Mouse (Mus musculus): ENCODE measurements at regions not wholly inside any gene's neighbourhood (a gene's known extent, or its start where the extent isn't known, plus 50 kb on each side); places are given as distances from the start of the nearest gene placed in this dataset.

DNA sequence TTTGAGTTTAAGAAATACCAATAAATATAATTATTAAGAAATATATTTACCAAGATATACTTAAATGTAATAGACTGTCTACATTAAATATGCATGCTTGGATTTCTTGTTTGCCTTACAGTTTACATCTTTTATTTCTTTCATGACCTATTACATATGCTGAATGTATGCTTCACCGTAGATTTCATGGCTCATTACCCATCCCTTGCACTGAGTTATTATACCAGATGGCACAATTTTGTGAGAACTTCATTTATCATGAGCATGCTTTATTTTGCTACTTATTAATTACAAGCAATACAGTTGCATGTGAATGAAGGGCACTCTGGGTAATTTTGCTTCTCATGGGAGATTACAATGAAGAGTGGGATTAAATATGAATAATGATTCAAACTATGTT, 856.0 kb upstream of the Nectin3 start:
- Histone ChIP-seq H3K4me1 (ENCODE audit: control insufficient read depth, insufficient read depth, low read length) (no peaks in the 10 kb centered on the region), H3K4me2 (ENCODE audit: low read depth, low read length) (no peak overlapping the region), H3K9ac (replicated peaks; ENCODE audit: low read length) (no peak overlapping the region), H3K9me3 (replicated peaks; ENCODE audit: control insufficient read depth, low read length) (no peaks in the 10 kb centered on the region), H3K27ac (replicated peaks; ENCODE audit: low read depth, low read length) (no peak overlapping the region), H3K27me3 (ENCODE audit: control insufficient read depth, insufficient read depth, low read length) (no peaks in the 10 kb centered on the region), H3K4me3 (ENCODE audit: low read depth, low read length) (no peak overlapping the region), H3K36me3 (replicated peaks; ENCODE audit: control insufficient read depth, insufficient read depth, low read depth, low read length) (no peaks in the 10 kb centered on the region)
- DNase-seq (ENCODE audit: low spot score) (no peak), ATAC-seq (replicated peaks; ENCODE audit: insufficient number of reproducible peaks, low FRiP score, low TSS enrichment, low read depth) (no peak)
- WGBS = 86% methylated on average over 1 of the region's 1 CpGs

DNA sequence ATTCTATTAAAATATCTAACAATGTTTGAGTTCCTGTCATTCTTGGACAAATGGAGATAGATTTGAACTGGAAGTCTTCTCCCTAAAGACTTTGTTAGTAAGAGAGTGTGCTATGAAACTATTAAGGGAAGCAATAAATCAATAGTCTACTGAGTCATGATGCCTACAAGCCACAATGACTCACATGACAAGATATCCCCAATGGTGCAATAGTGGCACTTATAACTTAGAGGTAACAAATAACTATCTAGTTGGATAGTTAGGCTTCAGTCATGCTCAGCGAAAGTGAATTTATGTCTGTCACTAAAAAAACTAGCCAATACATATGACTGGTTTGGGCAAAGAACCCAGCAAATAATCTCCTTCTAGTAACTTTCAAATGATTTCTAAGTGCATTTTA, 889.1 kb upstream of the Dppa4 start:
- 71% methylated on average over 1 of the region's 1 CpGs for WGBS
- Histone ChIP-seq H3K4me2 (ENCODE audit: low read depth, low read length) (no peak overlapping the region), H3K4me1 (ENCODE audit: control insufficient read depth, insufficient read depth, low read length) (no peaks in the 10 kb centered on the region), H3K9me3 (replicated peaks; ENCODE audit: control insufficient read depth, low read length) (no peaks in the 10 kb centered on the region), H3K27me3 (ENCODE audit: control insufficient read depth, insufficient read depth, low read length) (no peaks in the 10 kb centered on the region), H3K9ac (replicated peaks; ENCODE audit: low read length) (no peak overlapping the region), H3K4me3 (ENCODE audit: low read depth, low read length) (no peak overlapping the region), H3K27ac (replicated peaks; ENCODE audit: low read depth, low read length) (no peak overlapping the region), H3K36me3 (replicated peaks; ENCODE audit: control insufficient read depth, insufficient read depth, low read depth, low read length) (no peaks in the 10 kb centered on the region)
- no peak for DNase-seq (ENCODE audit: low spot score)
- ATAC-seq (replicated peaks; ENCODE audit: insufficient number of reproducible peaks, low FRiP score, low TSS enrichment, low read depth) = no peak

DNA sequence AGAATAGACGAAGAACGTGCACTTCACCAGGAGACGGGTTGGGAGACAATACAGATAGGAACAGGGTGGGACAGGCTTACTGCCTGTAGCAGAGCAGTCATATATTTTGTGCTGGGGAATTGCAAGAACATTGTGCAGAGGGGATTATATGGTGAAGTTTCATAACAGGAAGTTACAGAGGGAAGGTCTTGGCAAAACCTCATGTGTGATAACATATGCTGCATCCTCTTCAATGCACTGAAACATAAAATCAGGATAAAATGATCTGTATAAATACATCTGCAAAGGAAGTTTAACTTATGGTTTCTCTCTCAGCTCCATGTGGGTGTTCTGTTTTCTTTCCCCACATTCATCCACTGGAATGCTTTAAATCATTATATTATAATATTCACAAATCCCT, 876.5 kb upstream of the Dppa4 start:
- H3K36me3 ChIP-seq (replicated peaks; ENCODE audit: control insufficient read depth, insufficient read depth, low read depth, low read length) = no peaks in the 10 kb centered on the region
- no peak overlapping the region for H3K4me3 ChIP-seq (ENCODE audit: low read depth, low read length)
- WGBS = 90% methylated on average over 3 of the region's 3 CpGs
- H3K4me2 ChIP-seq (ENCODE audit: low read depth, low read length) = no peak overlapping the region
- ATAC-seq (replicated peaks; ENCODE audit: insufficient number of reproducible peaks, low FRiP score, low TSS enrichment, low read depth) (no peak), DNase-seq (ENCODE audit: low spot score) (no peak)
- no peak overlapping the region for H3K27ac ChIP-seq (replicated peaks; ENCODE audit: low read depth, low read length)
- no peaks in the 10 kb centered on the region for H3K9me3 ChIP-seq (replicated peaks; ENCODE audit: control insufficient read depth, low read length)
- no peak overlapping the region for H3K9ac ChIP-seq (replicated peaks; ENCODE audit: low read length)
- H3K4me1 ChIP-seq (ENCODE audit: control insufficient read depth, insufficient read depth, low read length) = no peaks in the 10 kb centered on the region
- H3K27me3 ChIP-seq (ENCODE audit: control insufficient read depth, insufficient read depth, low read length) = no peaks in the 10 kb centered on the region

DNA sequence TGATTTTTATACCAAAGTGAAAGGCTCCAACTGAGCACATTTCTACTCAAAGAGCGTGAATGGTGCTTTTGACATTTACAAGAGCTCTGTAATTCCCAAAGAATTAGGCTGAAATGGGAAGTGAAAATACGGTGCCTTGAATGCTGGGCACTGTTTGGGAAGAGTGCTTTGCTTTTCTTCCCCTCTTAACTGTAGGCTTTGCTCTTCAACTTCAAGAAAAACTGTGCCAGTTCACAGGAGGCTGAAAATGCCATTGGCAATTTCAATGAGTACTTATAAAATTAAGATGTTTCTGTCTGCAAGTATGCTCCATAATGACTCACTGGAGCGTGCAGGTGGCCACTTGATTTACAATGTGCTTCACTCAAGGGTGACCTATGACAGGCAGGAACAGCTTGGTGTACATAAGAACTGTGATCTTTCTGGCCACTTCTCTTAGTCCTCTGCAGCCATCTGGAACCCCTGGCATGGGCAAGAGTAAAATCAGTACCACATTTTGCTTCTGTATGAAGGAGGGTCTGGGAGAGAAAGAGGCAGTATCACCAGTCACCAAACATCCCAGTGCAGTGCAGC, 864.8 kb upstream of the Dppa4 start:
- H3K36me3 ChIP-seq (replicated peaks; ENCODE audit: control insufficient read depth, insufficient read depth, low read depth, low read length) = no peaks in the 10 kb centered on the region
- H3K27me3 ChIP-seq (ENCODE audit: control insufficient read depth, insufficient read depth, low read length) = no peaks in the 10 kb centered on the region
- WGBS = 70% methylated on average over 3 of the region's 3 CpGs
- H3K4me2 ChIP-seq (ENCODE audit: low read depth, low read length) = no peak overlapping the region
- H3K4me3 ChIP-seq (ENCODE audit: low read depth, low read length) = no peak overlapping the region
- no peaks in the 10 kb centered on the region for H3K4me1 ChIP-seq (ENCODE audit: control insufficient read depth, insufficient read depth, low read length)
- peak; percentile 2 for DNase-seq (ENCODE audit: low spot score)
- ATAC-seq (replicated peaks; ENCODE audit: insufficient number of reproducible peaks, low FRiP score, low TSS enrichment, low read depth) = no peak
- H3K9ac ChIP-seq (replicated peaks; ENCODE audit: low read length) = no peak overlapping the region
- H3K9me3 ChIP-seq (replicated peaks; ENCODE audit: control insufficient read depth, low read length) = no peaks in the 10 kb centered on the region
- H3K27ac ChIP-seq (replicated peaks; ENCODE audit: low read depth, low read length) = no peak overlapping the region

DNA sequence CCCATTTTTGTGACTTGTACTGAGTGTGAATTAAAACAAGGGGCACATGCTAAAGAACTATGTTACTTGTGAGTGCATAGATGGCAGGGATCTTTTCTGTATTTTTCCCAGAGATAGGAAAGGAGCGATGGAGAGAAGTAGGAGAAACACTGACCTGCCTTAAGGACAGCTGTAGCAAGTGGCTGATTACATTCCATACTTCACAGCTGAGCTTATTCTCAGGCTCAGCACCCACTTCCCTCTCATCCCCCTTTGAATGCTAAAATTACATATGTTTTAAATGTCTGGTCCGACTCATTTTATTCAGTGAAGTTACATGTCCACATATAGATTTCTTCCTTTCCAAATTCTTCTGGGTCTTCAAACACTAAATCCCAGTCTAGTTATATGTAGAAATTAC, 838.5 kb upstream of the Dppa4 start:
- H3K36me3 ChIP-seq (replicated peaks; ENCODE audit: control insufficient read depth, insufficient read depth, low read depth, low read length) = no peaks in the 10 kb centered on the region
- no peak overlapping the region for H3K4me2 ChIP-seq (ENCODE audit: low read depth, low read length)
- no peaks in the 10 kb centered on the region for H3K27me3 ChIP-seq (ENCODE audit: control insufficient read depth, insufficient read depth, low read length)
- H3K9me3 ChIP-seq (replicated peaks; ENCODE audit: control insufficient read depth, low read length) = no peaks in the 10 kb centered on the region
- 90% methylated on average over 2 of the region's 2 CpGs for WGBS
- no peak for ATAC-seq (replicated peaks; ENCODE audit: insufficient number of reproducible peaks, low FRiP score, low TSS enrichment, low read depth)
- no peaks in the 10 kb centered on the region for H3K4me1 ChIP-seq (ENCODE audit: control insufficient read depth, insufficient read depth, low read length)
- H3K9ac ChIP-seq (replicated peaks; ENCODE audit: low read length) = no peak overlapping the region
- DNase-seq (ENCODE audit: low spot score) = no peak
- no peak overlapping the region for H3K4me3 ChIP-seq (ENCODE audit: low read depth, low read length)
- H3K27ac ChIP-seq (replicated peaks; ENCODE audit: low read depth, low read length) = no peak overlapping the region

DNA sequence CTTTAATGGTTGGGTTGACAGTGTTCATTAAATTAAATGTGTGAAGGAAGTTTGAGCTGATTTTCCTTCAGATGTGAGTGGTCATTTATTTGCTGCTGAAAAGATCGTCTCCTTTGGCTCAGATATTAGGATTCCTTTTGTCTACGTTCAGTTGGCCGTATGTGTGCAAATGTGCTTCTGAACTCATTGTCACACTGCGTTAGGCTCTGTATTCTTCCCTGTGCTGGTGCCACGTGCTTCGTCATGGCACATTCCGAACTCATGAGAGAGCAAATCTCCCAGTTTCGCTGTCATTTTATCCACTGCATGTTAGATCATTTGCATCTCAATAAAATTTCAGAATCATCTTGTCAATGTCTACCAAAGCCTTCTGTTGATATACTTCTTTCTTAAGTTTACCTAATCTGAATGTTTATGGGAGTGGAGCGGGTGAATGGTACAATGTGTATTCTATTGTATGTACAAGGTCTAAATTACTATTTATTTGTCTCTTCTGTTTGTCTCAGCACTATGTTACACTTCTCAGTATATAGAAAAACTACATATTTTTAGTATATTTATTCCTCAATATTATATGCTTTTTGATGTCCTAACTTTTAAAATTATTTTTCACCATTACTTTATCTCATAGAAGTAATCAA, 808.0 kb upstream of the Dppa4 start:
- Histone ChIP-seq H3K9ac (replicated peaks; ENCODE audit: low read length) (no peak overlapping the region), H3K4me1 (ENCODE audit: control insufficient read depth, insufficient read depth, low read length) (no peaks in the 10 kb centered on the region), H3K9me3 (replicated peaks; ENCODE audit: control insufficient read depth, low read length) (no peaks in the 10 kb centered on the region), H3K27me3 (ENCODE audit: control insufficient read depth, insufficient read depth, low read length) (no peaks in the 10 kb centered on the region), H3K27ac (replicated peaks; ENCODE audit: low read depth, low read length) (no peak overlapping the region), H3K4me2 (ENCODE audit: low read depth, low read length) (no peak overlapping the region), H3K4me3 (ENCODE audit: low read depth, low read length) (no peak overlapping the region), H3K36me3 (replicated peaks; ENCODE audit: control insufficient read depth, insufficient read depth, low read depth, low read length) (no peaks in the 10 kb centered on the region)
- 75% methylated on average over 9 of the region's 9 CpGs for WGBS
- ATAC-seq (replicated peaks; ENCODE audit: insufficient number of reproducible peaks, low FRiP score, low TSS enrichment, low read depth) (no peak), DNase-seq (ENCODE audit: low spot score) (no peak)

DNA sequence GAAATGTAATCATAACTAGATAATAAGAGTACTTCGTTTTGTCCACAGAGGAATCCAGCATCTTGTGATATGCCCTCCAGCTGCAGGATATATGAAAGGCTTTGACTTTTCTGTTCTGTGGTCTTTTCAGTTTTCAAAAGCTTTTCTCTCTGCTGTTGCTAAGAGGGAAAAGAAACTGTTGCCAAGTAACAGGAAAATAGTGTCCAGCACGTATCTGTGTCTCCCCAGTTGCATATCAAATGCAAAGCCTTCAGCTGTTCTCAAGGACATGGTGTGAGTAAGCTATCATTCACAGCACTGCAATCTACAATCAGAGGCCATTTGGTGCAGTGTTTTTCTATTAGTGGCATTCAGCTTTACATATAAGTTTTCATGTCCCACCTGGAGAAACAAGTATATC, 801.5 kb upstream of the Dppa4 start:
- no peaks in the 10 kb centered on the region for H3K36me3 ChIP-seq (replicated peaks; ENCODE audit: control insufficient read depth, insufficient read depth, low read depth, low read length)
- no peak for DNase-seq (ENCODE audit: low spot score)
- H3K9me3 ChIP-seq (replicated peaks; ENCODE audit: control insufficient read depth, low read length) = no peaks in the 10 kb centered on the region
- H3K4me3 ChIP-seq (ENCODE audit: low read depth, low read length) = no peak overlapping the region
- WGBS = 43% methylated on average over 2 of the region's 2 CpGs
- no peak for ATAC-seq (replicated peaks; ENCODE audit: insufficient number of reproducible peaks, low FRiP score, low TSS enrichment, low read depth)
- no peak overlapping the region for H3K4me2 ChIP-seq (ENCODE audit: low read depth, low read length)
- H3K27ac ChIP-seq (replicated peaks; ENCODE audit: low read depth, low read length) = no peak overlapping the region
- H3K4me1 ChIP-seq (ENCODE audit: control insufficient read depth, insufficient read depth, low read length) = no peaks in the 10 kb centered on the region
- H3K27me3 ChIP-seq (ENCODE audit: control insufficient read depth, insufficient read depth, low read length) = no peaks in the 10 kb centered on the region
- H3K9ac ChIP-seq (replicated peaks; ENCODE audit: low read length) = no peak overlapping the region

DNA sequence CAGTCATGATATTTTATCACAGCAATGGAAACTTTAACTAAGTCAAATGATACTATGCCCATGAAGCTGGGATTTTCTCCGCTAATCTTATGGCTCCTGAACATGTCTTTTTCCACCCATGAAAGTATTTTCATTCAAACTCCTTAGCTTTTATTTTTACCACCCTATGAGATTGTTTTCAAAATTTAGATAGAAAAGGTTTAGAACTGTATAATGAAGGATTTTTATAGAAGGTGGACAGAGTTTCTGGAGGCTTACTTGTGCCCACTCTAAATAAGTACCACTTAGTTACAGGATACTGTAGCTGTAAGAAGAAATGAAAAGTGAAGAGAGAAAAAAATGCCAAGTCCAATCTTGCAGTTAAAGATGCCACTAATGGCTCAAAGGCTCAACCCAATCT, 795.0 kb upstream of the Dppa4 start:
- no peaks in the 10 kb centered on the region for H3K4me1 ChIP-seq (ENCODE audit: control insufficient read depth, insufficient read depth, low read length)
- no peaks in the 10 kb centered on the region for H3K36me3 ChIP-seq (replicated peaks; ENCODE audit: control insufficient read depth, insufficient read depth, low read depth, low read length)
- no peak overlapping the region for H3K27ac ChIP-seq (replicated peaks; ENCODE audit: low read depth, low read length)
- H3K9me3 ChIP-seq (replicated peaks; ENCODE audit: control insufficient read depth, low read length) = no peaks in the 10 kb centered on the region
- no peak overlapping the region for H3K9ac ChIP-seq (replicated peaks; ENCODE audit: low read length)
- WGBS = 94% methylated on average over 1 of the region's 1 CpGs
- no peak overlapping the region for H3K4me3 ChIP-seq (ENCODE audit: low read depth, low read length)
- DNase-seq (ENCODE audit: low spot score) (no peak), ATAC-seq (replicated peaks; ENCODE audit: insufficient number of reproducible peaks, low FRiP score, low TSS enrichment, low read depth) (no peak)
- H3K27me3 ChIP-seq (ENCODE audit: control insufficient read depth, insufficient read depth, low read length) = no peaks in the 10 kb centered on the region
- H3K4me2 ChIP-seq (ENCODE audit: low read depth, low read length) = no peak overlapping the region

Data from embryonic facial prominence, embryonic 11.5 days (tissue).